Mouse (Mus musculus): ENCODE results near the gene Plscr5.

GRCm38 (mm10) chr9:92217484-92217883 is 24.7 kb downstream of the Plscr5 start:
- no peak for TF ChIP-seq CTCF (IDR thresholded peaks at IDR 0.05; ENCODE audit: borderline replicate concordance, insufficient read depth, low read depth, low read length)
- no peak for TF ChIP-seq POLR2A (IDR thresholded peaks at IDR 0.05; ENCODE audit: borderline replicate concordance, insufficient read depth, low read length)
